Mouse (Mus musculus) cerebellum, adult 2 months (tissue): ENCODE data around the gene Olfr506. TPM values are rescaled to one million over a fixed set of nuclear protein-coding genes. Genes with fewer than 3 reads are reported as not detected.

ENCODE experiments used
- DNase-seq, 2 experiments: peaks; one replicate each; pipeline ENCODE4 v3.0.0; 2021
- H3K27ac ChIP-seq: fragments of 200-500 bp; 2 replicates; pipeline ENCODE4 v1.5.1; 2012; ENCODE audit warnings: low read length, control low read depth, inconsistent platforms; ENCODE audit not compliant: insufficient read depth
- H3K27me3 ChIP-seq: fragments of 200-500 bp; 2 replicates; pipeline ENCODE4 v1.6.1; 2012; ENCODE audit warnings: inconsistent platforms, mild to moderate bottlenecking, low read length, moderate library complexity; ENCODE audit not compliant: control insufficient read depth, insufficient read depth
- H3K4me1 ChIP-seq: fragments of 200-500 bp; 2 replicates; pipeline ENCODE4 v1.6.1; 2011; ENCODE audit warnings: low read length; ENCODE audit not compliant: control insufficient read depth, insufficient read depth
- H3K4me3 ChIP-seq: fragments of 200-500 bp; replicated peaks from 2 replicates; pipeline ENCODE3; 2011; ENCODE audit warnings: mild to moderate bottlenecking, low read depth, low read length, control low read depth; ENCODE audit not compliant: insufficient read depth
- CTCF ChIP-seq: fragments of 200-500 bp; IDR thresholded peaks from 2 replicates; pipeline ENCODE4 v1.5.1; 2011; ENCODE audit warnings: low read depth, mild to moderate bottlenecking, control low read depth, low read length, moderate library complexity, borderline replicate concordance; ENCODE audit not compliant: insufficient read depth
- POLR2A ChIP-seq: fragments of 200-500 bp; IDR thresholded peaks from 2 replicates; pipeline ENCODE4 v1.6.1; 2011; ENCODE audit warnings: low read length, control low read depth, borderline replicate concordance; ENCODE audit not compliant: insufficient read depth
- WGBS: fragments of 180-500 bp; shearing (Covaris S2); methylation state at CpG from one replicate; pipeline ENCODE4 v1.1.7; 2018; 5-methylcytosine and 5-hydroxymethylcytosine counted together
- polyA plus RNA-seq: library from polyadenylated mRNA; depleted of rRNA; stranded (reverse); fragments of >200 nt; gene quantifications from 2 replicates; pipeline ENCODE4 v1.2.3, GENCODE M21; 2012; rRNA removed

Gene Olfr506
- polyA plus RNA-seq, 1 experiment = not detected

DNA sequence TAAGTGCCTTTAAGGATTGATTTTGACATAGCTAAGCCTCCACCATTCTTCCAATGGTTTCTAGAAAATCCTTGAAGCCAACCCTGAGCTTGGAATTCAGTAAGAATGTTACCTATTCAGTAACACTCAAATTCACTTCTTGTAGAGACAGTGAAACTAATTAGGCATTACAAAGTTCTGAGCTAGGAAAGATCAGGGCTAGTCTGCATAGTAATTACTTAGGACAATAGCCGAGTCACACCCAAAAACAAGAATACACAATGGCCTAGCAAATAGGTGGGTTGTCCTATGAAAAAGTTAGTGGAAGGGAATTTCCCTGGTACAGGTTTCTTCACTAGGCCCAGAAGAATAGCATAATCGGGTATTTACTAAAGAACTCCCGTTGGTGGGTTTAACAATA is 51.8 kb downstream of the Olfr506 start:
- no peak for TF ChIP-seq CTCF
- TF ChIP-seq POLR2A = no peak
- DNase-seq = no peak
- Histone ChIP-seq H3K27ac (no peak overlapping the region), H3K4me3 (no peak overlapping the region), H3K27me3 (no peaks in the 10 kb centered on the region), H3K4me1 (no peaks in the 10 kb centered on the region)
- 89% methylated on average over 3 of the region's 3 CpGs for WGBS

Other genes with a start within 250 kb of the Olfr506 start
- not detected in 2 replicates for gene Olfr494, start 245.5 kb upstream of the Olfr506 start, polyA plus RNA-seq
- gene Olfr495, start 217.6 kb upstream of the Olfr506 start, polyA plus RNA-seq = not detected in 2 replicates
- not detected in 2 replicates for gene Olfr497, start 190.4 kb upstream of the Olfr506 start, polyA plus RNA-seq
- gene Olfr498, start 145.5 kb upstream of the Olfr506 start, polyA plus RNA-seq = not detected in 2 replicates
- gene Olfr502, start 85.7 kb upstream of the Olfr506 start, polyA plus RNA-seq = not detected in 2 replicates
- gene Olfr503, start 66.3 kb upstream of the Olfr506 start, polyA plus RNA-seq = not detected in 2 replicates
- not detected in 2 replicates for gene Olfr504, start 45.0 kb upstream of the Olfr506 start, polyA plus RNA-seq
- not detected in 2 replicates for gene Olfr507, start 11.0 kb downstream of the Olfr506 start, polyA plus RNA-seq
- gene Olfr508, start 19.2 kb downstream of the Olfr506 start, polyA plus RNA-seq = not detected in 2 replicates
- not detected in 2 replicates for gene Olfr509, start 41.1 kb downstream of the Olfr506 start, polyA plus RNA-seq
- gene Olfr510, start 55.6 kb downstream of the Olfr506 start, polyA plus RNA-seq = not detected in 2 replicates
- gene Olfr512, start 102.5 kb downstream of the Olfr506 start, polyA plus RNA-seq = not detected in 2 replicates
- gene Olfr513, start 140.2 kb downstream of the Olfr506 start, polyA plus RNA-seq = not detected in 2 replicates
- gene Olfr514, start 215.2 kb downstream of the Olfr506 start, polyA plus RNA-seq = not detected in 2 replicates
- gene Olfr516, start 239.7 kb downstream of the Olfr506 start, polyA plus RNA-seq = not detected in 2 replicates